Mouse (Mus musculus) C2C12 (cell line): Measurements from ENCODE around the gene Kat6b.

Experiments
- CEBPB ChIP-seq: IDR thresholded peaks from one replicate; pipeline ENCODE4 v1.6.1; 2011; ENCODE audit warnings: low read depth, mild to moderate bottlenecking, control low read depth, moderate library complexity
- CTCF ChIP-seq: IDR thresholded peaks from one replicate; pipeline ENCODE4 v1.5.1; 2011; ENCODE audit not compliant: control insufficient read depth, insufficient read depth, insufficient read length
- FOSL1 ChIP-seq: IDR thresholded peaks from one replicate; pipeline ENCODE4 v1.8.0; 2011; ENCODE audit warnings: mild to moderate bottlenecking, low read length; ENCODE audit not compliant: poor library complexity, insufficient read depth, severe bottlenecking
- MAX ChIP-seq: IDR thresholded peaks from one replicate; pipeline ENCODE4 v1.6.1; 2011; ENCODE audit warnings: mild to moderate bottlenecking, control low read depth
- MYOD1 ChIP-seq: IDR thresholded peaks from one replicate; pipeline ENCODE4 v1.6.1; 2011; ENCODE audit warnings: low read depth; ENCODE audit not compliant: control insufficient read depth, insufficient read length
- MYOG ChIP-seq: IDR thresholded peaks from one replicate; pipeline ENCODE4 v1.6.1; 2011; ENCODE audit not compliant: control insufficient read depth, insufficient read length; ENCODE audit errors: extremely low read depth
- USF1 ChIP-seq: IDR thresholded peaks from one replicate; pipeline ENCODE4 v1.6.1; 2011; ENCODE audit warnings: low read depth, mild to moderate bottlenecking, control low read depth, moderate library complexity

DNA sequence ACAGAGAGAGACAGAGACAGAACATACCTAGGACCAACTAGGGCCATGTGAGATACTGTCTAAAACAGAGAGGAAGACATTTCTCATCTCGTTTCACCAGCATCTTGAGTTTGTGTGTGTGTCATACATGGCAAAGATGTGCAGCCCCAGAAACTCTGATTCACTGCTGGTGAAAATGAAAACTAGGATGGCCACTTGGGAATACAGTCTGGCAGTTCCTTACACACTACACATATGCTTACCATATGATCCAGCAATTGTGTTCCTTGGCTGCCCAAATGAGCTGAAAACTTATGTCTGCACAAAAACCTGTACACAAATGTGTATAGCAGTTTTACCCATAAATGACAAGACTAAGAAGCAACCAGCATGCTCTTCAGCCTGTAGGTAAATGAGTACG lies 40.7 kb upstream of the Kat6b start:
- TF ChIP-seq CTCF (no peak), MYOD1 (no peak), MYOG (no peak), MAX (no peak), CEBPB (no peak), FOSL1 (no peak), USF1 (no peak)
